Mouse (Mus musculus): Measurements from ENCODE around the gene Cenpk. TPM values are rescaled to one million over a fixed set of nuclear protein-coding genes. Genes with fewer than 3 reads are reported as not detected.

Cenpk gene
- total RNA-seq, 2 experiments from 2014 or later = 1.2 to 1.3 TPM

Other genes starting within 250 kb of the Cenpk start
- gene Nln, start 119.0 kb upstream of the Cenpk start, total RNA-seq (2021) = 1 to 10 TPM; 7.4 to 7.5 TPM
- 1 to 10 TPM in 1 of 2 experiments, under 1 TPM in 1; 0.94 to 1.3 TPM for gene Sgtb, start 118.9 kb upstream of the Cenpk start, total RNA-seq (2021)
- gene Trappc13, start 50.1 kb upstream of the Cenpk start, total RNA-seq (2021) = 10 to 100 TPM; 31.5 to 35.7 TPM
- gene Trim23, start 49.8 kb upstream of the Cenpk start, total RNA-seq (2021) = 10 to 100 TPM; 16.3 to 18.9 TPM
- 1 to 10 TPM; 5.8 to 6.2 TPM for gene Ppwd1, start 232 bp downstream of the Cenpk start, total RNA-seq (2021)
- gene Adamts6, start 59.2 kb downstream of the Cenpk start, total RNA-seq (2021) = under 1 TPM; 0.64 to 0.75 TPM

Measured in gastrocnemius, postnatal 14 days (tissue).